Mouse (Mus musculus) cortical plate, adult 2 months (tissue): ENCODE data around the gene Anapc15-ps.

Source experiments
- CTCF ChIP-seq: fragments of 200-500 bp; IDR thresholded peaks from 2 replicates; pipeline ENCODE4 v1.5.1; 2011; ENCODE audit warnings: mild to moderate bottlenecking, control low read depth, low read length; ENCODE audit not compliant: insufficient read depth; ENCODE audit errors: extremely low read depth
- POLR2A ChIP-seq: fragments of 200-500 bp; IDR thresholded peaks from 2 replicates; pipeline ENCODE4 v1.6.1; 2011; ENCODE audit warnings: mild to moderate bottlenecking, low read length, control low read depth; ENCODE audit not compliant: insufficient read depth; ENCODE audit errors: extremely low read depth

GRCm38 (mm10) chr10:95665426-95665990 lies 7.7 kb downstream of the Anapc15-ps start:
- no peak for TF ChIP-seq CTCF
- TF ChIP-seq POLR2A: no peak
